Mouse (Mus musculus) spleen, postnatal 4 days (tissue): ENCODE results near the gene Itgb3bp.

Experiments used
- DNase-seq, 2 experiments: peaks; one replicate each; pipeline ENCODE4 v3.0.0; 2022; ENCODE audit warnings: low spot score in 2 of 2

The Itgb3bp gene

GRCm38 (mm10) chr4:99934859-99935258, 5.2 kb upstream of the Itgb3bp start:
- no peak for DNase-seq

DNA sequence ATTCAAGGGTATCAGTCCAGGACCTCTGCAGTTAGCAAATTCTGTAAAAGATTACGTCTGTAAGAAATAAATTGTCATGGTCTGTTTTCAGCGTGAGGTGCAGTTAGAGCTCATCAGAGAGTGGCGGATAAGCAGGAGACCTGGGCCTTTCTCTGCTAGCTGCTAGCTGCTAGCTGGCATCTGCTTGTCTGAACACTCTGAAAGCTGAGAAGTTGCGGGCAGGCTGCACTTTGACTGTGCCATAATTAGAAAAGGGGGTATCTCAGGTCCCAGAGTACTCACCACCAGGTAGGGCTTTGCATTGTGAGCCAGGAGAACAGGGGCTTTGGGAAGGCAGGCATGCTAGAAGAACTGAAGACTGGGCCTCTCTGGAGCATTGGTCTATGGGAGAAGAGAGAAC, 2.2 kb upstream of the Itgb3bp start:
- DNase-seq: no peak

GRCm38 (mm10) chr4:99931240-99931580, 1.6 kb upstream of the Itgb3bp start:
- DNase-seq: no peak

- DNase-seq: no peak
These were observed 1.1 kb upstream of the Itgb3bp start for GRCm38 (mm10) chr4:99930518-99931239.

DNA sequence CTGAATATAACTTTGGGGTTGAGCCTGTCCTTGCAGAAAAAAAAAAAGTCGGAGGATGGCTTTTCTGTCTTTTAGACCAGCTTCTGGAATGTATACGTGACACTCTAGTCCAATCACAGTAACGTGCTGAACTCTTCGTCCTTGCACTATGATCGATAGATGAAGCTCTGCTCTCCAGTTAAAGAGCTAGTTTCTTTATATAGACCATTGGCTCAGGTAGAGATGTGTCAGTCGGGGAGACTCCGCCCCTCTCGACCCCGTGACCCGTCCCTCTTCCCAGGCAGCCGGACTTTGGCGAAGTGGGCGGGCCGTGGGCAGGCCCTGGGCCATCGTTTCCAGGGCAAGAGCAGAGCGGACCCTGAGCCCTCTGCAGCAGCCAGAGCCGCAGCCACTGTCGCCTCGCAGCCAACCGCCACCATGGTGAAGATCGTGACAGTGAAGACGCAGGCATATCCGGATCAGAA, 432 bp downstream of the Itgb3bp start, which contains the start of gene Pgm1:
Gene Pgm1, plus strand, starts transcription at position 266 of the 464 bp plus-strand sequence.
- DNase-seq: peak in 1 of 2 experiments; percentile 60

- DNase-seq: no peak
These were observed 1.1 kb downstream of the Itgb3bp start for GRCm38 (mm10) chr4:99928521-99928920.

DNA sequence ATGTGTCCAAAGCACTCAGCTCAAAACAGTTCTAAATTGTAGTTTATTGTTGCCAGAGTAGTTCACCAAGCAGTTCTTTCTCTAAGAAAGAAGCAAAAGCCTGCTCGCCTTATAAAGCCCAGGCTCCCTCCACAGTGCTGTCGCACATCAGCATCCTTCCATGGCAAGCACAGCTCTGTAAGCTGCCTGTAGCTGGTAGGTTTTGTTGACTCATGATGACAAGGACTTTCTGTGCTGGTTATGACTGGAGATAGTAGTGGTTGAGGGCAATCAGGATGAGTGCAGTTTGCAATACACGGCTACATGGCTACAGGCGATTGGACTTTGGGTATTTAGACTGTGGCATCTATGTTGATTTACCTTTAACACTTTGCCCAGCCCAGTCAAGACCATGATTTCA, 3.2 kb downstream of the Itgb3bp start:
- no peak for DNase-seq

DNA sequence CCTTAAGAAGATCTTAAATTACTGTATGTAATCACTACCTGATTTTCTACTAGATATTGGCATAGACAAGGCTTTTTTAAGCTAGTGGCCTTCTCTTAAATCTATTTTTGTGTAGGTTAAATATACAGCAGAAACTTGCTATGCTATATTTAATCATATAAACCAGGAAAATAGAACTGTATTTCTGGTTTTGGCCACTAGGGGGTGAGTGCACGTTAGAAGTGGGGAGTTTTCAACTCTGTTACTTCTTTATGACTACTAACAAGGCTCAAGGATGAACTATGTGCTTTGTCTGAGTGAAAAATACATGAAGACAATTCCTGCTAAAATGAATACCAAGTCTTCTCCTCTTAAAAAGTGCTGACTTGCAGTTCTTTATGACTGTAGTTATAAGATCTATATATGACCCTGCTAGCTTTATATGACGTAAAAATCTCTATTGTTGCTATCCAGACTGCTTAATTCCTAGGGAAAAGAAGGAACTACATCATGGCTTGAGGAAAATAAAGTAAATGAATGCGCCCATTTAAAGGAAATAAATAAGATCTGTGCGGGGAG, 15.6 kb downstream of the Itgb3bp start:
- DNase-seq: no peak

DNA sequence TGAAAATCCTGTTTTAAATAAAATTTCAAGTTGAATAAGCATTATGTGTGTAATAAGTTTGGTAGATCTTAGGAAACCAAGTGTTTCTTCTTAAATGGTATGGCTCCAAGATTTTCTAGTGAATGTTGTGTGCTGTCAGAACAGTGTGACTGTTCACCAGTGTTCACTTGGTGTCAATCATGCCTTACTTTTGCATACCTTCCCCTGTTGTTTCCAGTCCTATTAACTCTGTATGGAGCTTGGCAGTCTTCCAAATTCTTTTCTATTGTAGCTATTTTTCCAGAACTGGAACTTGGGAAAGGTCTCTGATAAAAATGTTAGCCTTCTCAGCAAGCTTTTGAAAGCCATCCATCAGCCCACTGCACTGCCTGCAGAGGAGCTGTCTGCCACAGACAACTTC, 47.2 kb downstream of the Itgb3bp start:
- no peak for DNase-seq

DNA sequence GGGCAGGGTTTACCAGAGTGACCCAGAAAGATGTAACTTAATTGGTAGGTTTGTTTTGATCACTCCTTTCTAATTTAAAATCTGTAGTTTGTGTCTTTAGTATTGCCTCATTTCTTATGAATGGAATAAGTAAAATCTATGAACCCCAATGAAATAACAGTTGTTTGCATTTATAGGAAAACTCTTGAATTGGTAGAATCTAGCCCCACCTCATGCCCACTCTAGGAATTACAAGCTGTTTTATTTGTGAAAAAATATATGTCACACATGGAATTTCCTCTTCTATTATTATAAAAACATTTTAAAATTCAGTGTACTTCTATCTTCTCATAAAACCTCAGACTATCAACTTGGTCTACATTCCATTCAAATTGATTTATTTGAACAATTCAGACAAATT, 47.7 kb downstream of the Itgb3bp start:
- no peak for DNase-seq

DNA sequence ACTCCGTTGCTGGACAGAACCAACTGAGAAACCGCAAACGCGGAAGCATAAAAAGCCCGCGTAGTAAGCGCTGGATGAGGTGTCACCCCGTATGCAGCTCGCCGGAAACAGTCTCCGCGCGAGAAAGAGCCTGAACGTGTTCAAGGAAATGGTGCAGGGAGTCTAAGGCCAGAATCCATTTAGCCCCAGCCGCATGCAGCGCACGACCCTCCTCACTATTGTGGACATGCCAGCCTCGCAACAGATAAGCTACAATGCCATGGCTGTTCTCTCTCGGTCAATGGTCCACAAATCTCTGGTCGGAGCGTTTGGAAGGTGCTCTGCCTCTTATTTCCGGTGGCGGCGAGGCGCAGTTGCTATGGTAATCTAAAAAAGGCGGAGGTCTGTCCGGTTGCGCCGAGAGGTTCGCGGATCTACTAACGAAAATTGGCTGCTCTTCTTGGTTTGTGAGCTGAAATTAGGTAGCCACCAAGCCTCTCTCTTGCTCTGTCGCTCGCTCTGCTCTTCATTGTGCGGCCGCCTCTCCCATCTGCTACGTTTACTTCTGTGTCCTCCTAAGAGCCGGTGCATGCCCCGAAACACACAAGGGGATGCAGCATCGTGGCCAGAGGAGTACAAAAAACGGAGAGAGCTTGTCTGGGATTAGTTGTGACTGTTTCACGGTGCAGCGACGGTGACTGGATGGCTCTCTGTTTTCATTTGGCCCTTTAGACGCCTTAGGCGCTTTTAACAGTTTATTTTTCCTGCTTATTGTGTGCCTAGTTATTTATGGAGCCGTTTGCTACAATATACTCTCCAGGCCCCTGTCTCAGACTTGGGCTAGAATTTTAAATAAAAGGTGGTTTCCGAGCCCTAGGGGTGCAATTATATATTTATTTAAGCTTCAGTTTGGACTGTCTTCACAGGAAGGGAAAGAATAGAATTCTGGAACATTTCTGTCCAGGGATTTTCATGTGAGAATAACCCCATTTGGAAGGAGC, 100.2 kb downstream of the Itgb3bp start, which contains the start of gene Efcab7:
Gene Efcab7, plus strand, starts transcription at position 105 of the 980 bp plus-strand sequence.
- DNase-seq: peak; percentile 79 to 89

DNA sequence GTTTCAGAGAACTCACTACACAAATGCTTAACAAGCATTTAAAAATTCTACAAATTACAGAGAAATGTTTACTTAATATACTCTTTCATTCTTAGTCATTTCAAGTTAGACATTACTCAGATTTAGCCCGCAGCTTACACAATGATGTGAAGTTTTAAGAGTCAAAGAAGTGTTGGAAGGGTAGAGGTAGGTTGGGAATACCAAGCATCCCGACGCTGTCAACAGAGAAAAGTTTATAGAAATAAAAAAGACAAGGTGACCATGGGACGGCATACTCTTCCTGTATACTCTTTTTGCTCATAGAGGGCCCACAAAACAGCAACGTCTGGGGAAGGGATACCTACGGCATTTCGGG, 100.9 kb downstream of the Itgb3bp start:
- DNase-seq: no peak

DNA sequence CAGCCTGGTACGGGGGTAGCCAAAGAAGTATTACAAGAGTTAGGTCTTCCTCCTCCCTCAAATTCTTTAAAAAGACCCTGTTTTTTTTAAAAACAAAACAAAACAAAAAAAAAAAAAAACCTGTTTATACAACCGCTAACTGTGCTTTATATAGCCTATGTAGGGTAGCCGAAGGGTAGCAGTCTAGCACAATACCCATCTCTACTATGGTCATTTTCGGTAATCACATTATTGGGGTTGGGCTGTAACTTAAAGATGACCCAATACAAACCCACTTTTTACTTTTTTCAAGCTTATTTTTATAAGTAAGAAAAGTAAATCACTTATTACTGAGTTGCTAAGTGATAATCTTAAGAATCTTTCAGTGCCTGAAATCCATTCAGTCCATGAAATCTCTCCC, 101.3 kb downstream of the Itgb3bp start:
- DNase-seq: no peak

DNA sequence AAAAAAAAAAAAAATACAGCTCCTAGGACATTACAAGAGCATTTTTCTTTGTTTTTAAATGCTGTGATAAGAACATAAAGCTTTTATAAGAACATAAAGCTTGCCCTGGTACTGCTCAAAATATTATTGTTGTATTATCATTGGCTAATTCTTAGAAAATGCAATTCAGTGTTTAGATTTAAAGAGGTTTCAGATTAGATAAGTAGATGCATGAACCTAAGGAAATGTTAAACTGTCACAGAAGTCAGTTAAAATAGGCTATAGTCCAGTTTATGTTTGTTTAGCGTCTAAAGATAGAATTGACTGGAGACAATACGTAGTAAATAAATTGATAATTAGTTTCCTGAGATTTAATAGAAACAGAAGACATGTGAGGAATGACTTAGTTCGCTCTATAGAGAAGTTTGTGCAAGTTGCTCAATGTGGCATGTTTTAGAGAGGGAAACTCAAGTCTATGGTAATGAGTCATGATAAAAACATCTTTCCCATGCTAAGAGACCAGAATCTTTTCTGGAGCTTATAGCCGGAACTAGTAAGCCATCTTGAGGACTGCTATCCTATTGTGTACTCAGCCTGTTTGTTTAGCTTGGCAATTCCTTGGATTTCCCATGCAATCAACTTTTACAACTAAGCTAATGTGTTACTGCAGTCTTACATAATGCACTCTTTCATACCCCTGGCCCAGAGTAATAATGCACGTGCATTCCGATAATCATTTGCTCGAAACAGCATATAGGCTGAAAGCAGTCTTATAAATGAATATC, 112.7 kb downstream of the Itgb3bp start:
- no peak for DNase-seq

GRCm38 (mm10) chr4:99792365-99792764, 137.2 kb downstream of the Itgb3bp start:
- DNase-seq: no peak

DNA sequence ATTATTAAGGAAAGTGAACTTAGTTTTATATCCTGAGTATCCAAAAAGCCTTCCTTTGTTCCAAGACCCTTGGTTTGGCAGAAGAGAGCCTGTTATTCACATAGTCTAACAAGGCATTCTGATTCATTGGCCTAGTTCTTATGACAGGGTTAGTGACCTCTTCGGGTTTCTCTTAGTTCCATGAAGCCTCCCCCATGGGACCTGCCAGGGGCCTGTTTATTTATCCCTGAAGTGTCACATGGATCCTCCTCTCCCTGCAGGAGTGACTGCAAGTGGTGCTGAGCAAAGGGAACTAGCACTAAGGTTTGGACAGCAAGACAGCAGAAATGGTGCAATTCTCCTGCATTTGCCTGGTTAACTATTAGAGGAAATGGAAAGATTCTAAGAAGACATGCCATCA, 156.6 kb downstream of the Itgb3bp start:
- no peak for DNase-seq

DNA sequence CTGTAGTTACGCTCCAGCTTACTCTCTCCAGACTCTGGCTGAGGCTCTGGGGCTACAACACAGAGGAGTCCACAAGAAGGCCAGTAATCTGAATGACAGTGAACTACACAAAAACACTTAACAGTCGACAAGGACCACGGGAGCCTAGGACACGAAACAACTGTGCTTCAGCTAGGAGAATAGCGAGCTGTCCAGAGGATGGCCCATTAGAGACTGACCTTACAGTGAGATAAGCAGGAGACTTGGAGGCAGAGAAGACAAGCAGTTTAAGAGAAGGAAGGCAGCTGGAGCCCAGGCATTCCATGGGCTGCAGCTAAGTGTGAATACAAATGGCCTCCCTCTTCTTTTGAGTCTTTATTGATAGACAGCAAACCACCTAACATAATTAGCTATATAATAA, 159.1 kb downstream of the Itgb3bp start:
- no peak for DNase-seq

DNA sequence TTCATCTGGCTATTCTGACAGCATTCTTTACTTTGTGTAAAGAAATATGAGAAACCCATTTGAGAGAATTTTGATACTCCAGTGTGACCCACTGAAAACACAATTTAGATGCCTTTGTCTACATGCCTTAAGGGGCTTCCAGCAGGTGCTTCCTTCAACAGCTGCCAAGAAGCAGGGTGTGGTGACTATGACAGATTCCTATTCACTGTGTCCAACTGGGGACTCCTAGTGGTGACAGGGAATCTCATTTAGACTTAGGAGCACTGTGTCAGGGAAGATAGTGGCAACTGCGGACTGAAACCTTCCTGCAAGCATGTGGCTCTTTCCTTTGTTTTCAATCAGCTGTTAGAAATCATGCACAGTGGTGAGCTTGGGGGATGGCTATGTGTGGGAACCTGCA, 162.9 kb downstream of the Itgb3bp start:
- DNase-seq: no peak

- no peak for DNase-seq
These were observed 163.3 kb downstream of the Itgb3bp start for GRCm38 (mm10) chr4:99766303-99766702.

DNA sequence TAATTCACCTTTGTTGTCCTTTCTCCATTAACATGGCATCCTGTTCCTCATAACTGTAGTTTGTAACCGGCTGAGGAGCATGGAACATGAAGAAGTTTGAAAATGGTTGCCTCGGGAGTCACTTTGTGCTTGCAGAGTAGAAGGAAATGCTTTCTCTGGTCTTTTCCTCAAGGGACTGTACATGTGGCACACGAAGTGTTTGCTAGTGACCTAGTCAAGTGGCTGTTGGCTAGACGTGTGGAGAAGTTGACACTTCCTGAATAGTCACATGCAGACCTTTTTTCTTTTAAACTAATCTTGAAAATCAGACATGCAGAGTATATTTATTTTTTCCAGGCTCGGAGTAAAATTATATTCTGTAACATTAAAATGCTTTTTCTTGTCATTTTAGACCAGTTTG, 177.2 kb downstream of the Itgb3bp start:
- DNase-seq: no peak

DNA sequence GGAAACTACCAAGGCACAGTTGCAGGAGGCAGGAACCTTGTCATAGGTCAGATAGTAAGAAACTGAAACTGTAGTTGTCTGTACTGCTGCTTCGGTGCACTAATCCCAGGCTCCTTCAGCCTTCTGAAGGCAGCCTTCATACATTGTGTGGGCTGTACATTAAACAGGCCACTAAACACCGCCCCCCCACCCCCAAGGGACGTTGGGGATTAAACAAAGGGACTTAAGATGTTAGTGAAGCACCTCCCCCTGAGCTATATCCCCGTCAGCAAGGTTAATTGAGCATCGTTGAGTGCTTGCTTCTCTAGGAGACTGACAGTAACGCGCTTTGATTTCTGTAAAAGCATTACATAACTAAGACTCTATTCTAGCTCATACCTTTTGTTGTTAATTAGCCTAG, 189.8 kb downstream of the Itgb3bp start:
- DNase-seq: no peak
